13 mouse cellular contexts compared by ENCODE assay signal in the genomic region with DNA sequence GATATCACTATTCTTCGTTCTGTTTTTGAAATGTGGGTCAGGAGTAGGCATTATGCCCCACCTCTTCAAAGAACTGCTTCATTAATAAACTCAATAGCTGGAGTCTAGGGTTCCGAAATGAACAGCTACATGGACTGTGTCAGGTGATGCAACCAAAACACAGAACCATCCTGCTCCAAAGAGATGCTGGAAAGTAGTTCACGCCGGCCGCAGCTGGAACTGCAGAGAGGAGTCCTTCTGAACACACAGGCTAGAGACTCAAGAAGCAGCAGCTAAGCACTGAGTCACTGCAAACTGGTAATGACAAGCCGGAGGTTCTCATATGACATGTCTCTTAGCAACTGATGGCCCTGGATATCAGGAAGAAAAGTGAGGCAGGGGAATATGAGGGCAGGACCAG. TPM values are rescaled to one million over a fixed set of nuclear protein-coding genes. Genes with fewer than 3 reads are reported as not detected.
DNase-seq lines count a peak whose midpoint lies in the region; ATAC-seq lines count a peak whose summit lies in the region.
"Had no signal": no experiment of that assay in that cellular context is flagged by ENCODE, and none has a peak within 500 bp of the region (broad histone marks: within the 10 kb centered on the region; RNA-seq: fewer than 3 reads in every experiment).

No protein-coding gene starts in this region.

- no peaks in the 10 kb centered on the region for H3K36me3 ChIP-seq in heart, embryonic 11.5 days (ENCODE audit: control insufficient read depth, insufficient read depth, low read length)
- no peaks in the 10 kb centered on the region for H3K36me3 ChIP-seq in limb, embryonic 15.5 days
- no peaks in the 10 kb centered on the region for H3K36me3 ChIP-seq in limb, embryonic 10.5 days
- H3K36me3 ChIP-seq in embryonic facial prominence, embryonic 14.5 days (ENCODE audit: control insufficient read depth, insufficient read depth, low read length): no peaks in the 10 kb centered on the region

- DNase-seq in heart, postnatal 25 days (ENCODE audit: low spot score): no peak
- no peak for DNase-seq in limb, embryonic 10.5 days (ENCODE audit: low spot score)
- no peak for DNase-seq in embryonic facial prominence, embryonic 14.5 days (ENCODE audit: low spot score)
- peak; percentile 50 to 57 for DNase-seq in right cerebral cortex, postnatal 10 days (ENCODE audit: low spot score in 2 of 2)
- DNase-seq in spleen, postnatal 14 days (ENCODE audit: low spot score in 2 of 2): no peak
- no peak for DNase-seq in spleen, adult 18-20 months
- DNase-seq: gastrocnemius, postnatal 14 days; kidney, postnatal 4 days; liver; thymus, postnatal 4 days had no signal

- ATAC-seq in heart, embryonic 11.5 days (replicated peaks; ENCODE audit: insufficient number of reproducible peaks, low FRiP score, low TSS enrichment): no peak
- ATAC-seq in limb, embryonic 15.5 days (ENCODE audit: insufficient number of reproducible peaks, low FRiP score, low TSS enrichment, low read depth): 0 out of 2 replicates have a peak, but pooled peaks have one; percentile 24
- ATAC-seq in embryonic facial prominence, embryonic 14.5 days (ENCODE audit: low read depth): no peak
- ATAC-seq: hindbrain, embryonic 16.5 days had no signal

- no peaks in the 10 kb centered on the region for H3K9me3 ChIP-seq in heart, embryonic 11.5 days (replicated peaks; ENCODE audit: control insufficient read depth, low read length)
- no peaks in the 10 kb centered on the region for H3K9me3 ChIP-seq in limb, embryonic 15.5 days
- no peaks in the 10 kb centered on the region for H3K9me3 ChIP-seq in limb, embryonic 10.5 days (replicated peaks)
- H3K9me3 ChIP-seq in embryonic facial prominence, embryonic 14.5 days (ENCODE audit: control insufficient read depth, low read length): no peaks in the 10 kb centered on the region

- no peak overlapping the region for H3K9ac ChIP-seq in heart, embryonic 11.5 days (ENCODE audit: low read depth, low read length)
- H3K9ac ChIP-seq in limb, embryonic 15.5 days: no peak overlapping the region
- no peak overlapping the region for H3K9ac ChIP-seq in embryonic facial prominence, embryonic 14.5 days (ENCODE audit: low read depth, low read length)

- no peaks in the 10 kb centered on the region for H3K27me3 ChIP-seq in heart, embryonic 11.5 days (ENCODE audit: control insufficient read depth, insufficient read depth, low read length)
- no peaks in the 10 kb centered on the region for H3K27me3 ChIP-seq in limb, embryonic 15.5 days
- H3K27me3 ChIP-seq in limb, embryonic 10.5 days (ENCODE audit: low read depth, poor library complexity, severe bottlenecking): no peaks in the 10 kb centered on the region
- H3K27me3 ChIP-seq in embryonic facial prominence, embryonic 14.5 days (replicated peaks; ENCODE audit: control insufficient read depth, insufficient read depth, low read length): no peaks in the 10 kb centered on the region

- no peak overlapping the region for H3K4me3 ChIP-seq in heart, embryonic 11.5 days (ENCODE audit: low read depth, low read length)
- H3K4me3 ChIP-seq in limb, embryonic 15.5 days: no peak overlapping the region
- no peak overlapping the region for H3K4me3 ChIP-seq in limb, embryonic 10.5 days
- H3K4me3 ChIP-seq in embryonic facial prominence, embryonic 14.5 days (ENCODE audit: low read depth, low read length): no peak overlapping the region

- intact Hi-C loops in heart, postnatal 25 days (cut with DNase I): loop anchor here (5.0 kb wide), 1 partner anchor 56 kb away; a partner anchor contains a TSS

- peaks cover 58% of the 10 kb centered on the region for H3K4me1 ChIP-seq in heart, embryonic 11.5 days (ENCODE audit: control insufficient read depth, insufficient read depth, low read length)
- H3K4me1 ChIP-seq in limb, embryonic 15.5 days: peaks cover 31% of the 10 kb centered on the region
- H3K4me1 ChIP-seq in limb, embryonic 10.5 days: peaks cover 65% of the 10 kb centered on the region
- H3K4me1 ChIP-seq in embryonic facial prominence, embryonic 14.5 days (ENCODE audit: control insufficient read depth, insufficient read depth, low read length): peaks cover 24% of the 10 kb centered on the region

- H3K27ac ChIP-seq in heart, embryonic 11.5 days (ENCODE audit: low read depth, low read length): peak overlapping the region; percentile 54; the same call in 1 of the 2 replicates
- no peak overlapping the region for H3K27ac ChIP-seq in limb, embryonic 15.5 days
- H3K27ac ChIP-seq in limb, embryonic 10.5 days: no peak overlapping the region; the same call in 1 of the 2 replicates
- H3K27ac ChIP-seq in embryonic facial prominence, embryonic 14.5 days (replicated peaks; ENCODE audit: low read depth, low read length): 0 out of 2 replicates have a peak overlapping the region, but pooled peaks have one; percentile 0

- no peak overlapping the region for H3K4me2 ChIP-seq in heart, embryonic 11.5 days
- no peak overlapping the region for H3K4me2 ChIP-seq in limb, embryonic 15.5 days
- H3K4me2 ChIP-seq in embryonic facial prominence, embryonic 14.5 days (ENCODE audit: low read depth, low read length): no peak overlapping the region

- WGBS in heart, embryonic 11.5 days (ENCODE audit: insufficient replicate concordance): 60% methylated on average over 6 of the region's 6 CpGs
- WGBS in limb, embryonic 15.5 days: 52% methylated on average over 6 of the region's 6 CpGs
- WGBS in limb, embryonic 10.5 days: 82% methylated on average over 6 of the region's 6 CpGs
- WGBS in embryonic facial prominence, embryonic 14.5 days: 68% methylated on average over 6 of the region's 6 CpGs

RNA-seq across cellular contexts. Expression of a gene that starts 57.5 kb away (rescaled TPM):
- 7.9 and 9.2 TPM in 2 replicates for polyA plus RNA-seq in heart, embryonic 11.5 days (2014; fragmentation: Nextera tagmentation; extraction: Ambion mirVana)
- total RNA-seq in heart, postnatal 25 days (2021): 10 to 100 TPM; 15.9 to 18.1 TPM
- 7.1 and 8.3 TPM in 2 replicates for polyA plus RNA-seq in limb, embryonic 15.5 days (2015; fragmentation: Nextera tagmentation; extraction: Ambion mirVana)
- 10.4 and 16.7 TPM in 2 replicates for polyA plus RNA-seq in limb, embryonic 10.5 days (2016; fragmentation: Nextera tagmentation; extraction: Ambion mirVana)
- polyA plus RNA-seq in embryonic facial prominence, embryonic 14.5 days (2014; fragmentation: Nextera tagmentation; extraction: Ambion mirVana): 6.8 and 8.8 TPM in 2 replicates

Comparison
In these comparisons a context has a peak if more than half of its experiments do, and no peak if none do; other contexts are left out.
1. H3K27ac ChIP-seq: peak in heart, embryonic 11.5 days (single experiment) and embryonic facial prominence, embryonic 14.5 days (single experiment); none in limb, embryonic 15.5 days (single experiment) and limb, embryonic 10.5 days (single experiment).
2. DNase-seq: peak in right cerebral cortex, postnatal 10 days (2 of 2); none in heart, postnatal 25 days (single experiment), limb, embryonic 10.5 days (single experiment), embryonic facial prominence, embryonic 14.5 days (single experiment), spleen, postnatal 14 days (0 of 2) and spleen, adult 18-20 months (0 of 2).